Mouse (Mus musculus) cortical plate, adult 2 months (tissue): Measurements from ENCODE around the gene Sv2a. TPM values are rescaled to one million over a fixed set of nuclear protein-coding genes. Genes with fewer than 3 reads are reported as not detected.
"Not testable (repeated sequence)": the region's sequence is repeated elsewhere in the genome, so short reads cannot be mapped to it uniquely, and the experiment has no call there.

Experiments
- H3K27ac ChIP-seq: fragments of 200-500 bp; 2 replicates; pipeline ENCODE4 v1.5.1; 2012; ENCODE audit warnings: low read length, control low read depth, inconsistent platforms; ENCODE audit not compliant: insufficient read depth
- H3K4me1 ChIP-seq: fragments of 200-500 bp; 2 replicates; pipeline ENCODE4 v1.6.1; 2011; ENCODE audit warnings: low read length; ENCODE audit not compliant: control insufficient read depth, insufficient read depth
- H3K4me3 ChIP-seq: fragments of 200-500 bp; 2 replicates; pipeline ENCODE4 v1.5.1; 2011; ENCODE audit warnings: mild to moderate bottlenecking, low read length, control low read depth; ENCODE audit not compliant: insufficient read depth
- CTCF ChIP-seq: fragments of 200-500 bp; IDR thresholded peaks from 2 replicates; pipeline ENCODE4 v1.5.1; 2011; ENCODE audit warnings: mild to moderate bottlenecking, control low read depth, low read length; ENCODE audit not compliant: insufficient read depth; ENCODE audit errors: extremely low read depth
- POLR2A ChIP-seq: fragments of 200-500 bp; IDR thresholded peaks from 2 replicates; pipeline ENCODE4 v1.6.1; 2011; ENCODE audit warnings: mild to moderate bottlenecking, low read length, control low read depth; ENCODE audit not compliant: insufficient read depth; ENCODE audit errors: extremely low read depth
- polyA plus RNA-seq: library from polyadenylated mRNA; depleted of rRNA; stranded (reverse); fragments of >200 nt; gene quantifications from 2 replicates; pipeline ENCODE4 v1.2.3, GENCODE M21; 2012

Sv2a gene
- polyA plus RNA-seq, 1 experiment: 279 TPM

- no peak overlapping the region for H3K27ac ChIP-seq
- TF ChIP-seq POLR2A (no peak), CTCF (no peak)
- no peak overlapping the region for H3K4me3 ChIP-seq
- H3K4me1 ChIP-seq: peaks cover 3% of the 10 kb centered on the region; the same call in 1 of the 2 replicates
Observed at GRCm38 (mm10) chr3:96192977-96193376, 12.0 kb downstream of the Sv2a start.

DNA sequence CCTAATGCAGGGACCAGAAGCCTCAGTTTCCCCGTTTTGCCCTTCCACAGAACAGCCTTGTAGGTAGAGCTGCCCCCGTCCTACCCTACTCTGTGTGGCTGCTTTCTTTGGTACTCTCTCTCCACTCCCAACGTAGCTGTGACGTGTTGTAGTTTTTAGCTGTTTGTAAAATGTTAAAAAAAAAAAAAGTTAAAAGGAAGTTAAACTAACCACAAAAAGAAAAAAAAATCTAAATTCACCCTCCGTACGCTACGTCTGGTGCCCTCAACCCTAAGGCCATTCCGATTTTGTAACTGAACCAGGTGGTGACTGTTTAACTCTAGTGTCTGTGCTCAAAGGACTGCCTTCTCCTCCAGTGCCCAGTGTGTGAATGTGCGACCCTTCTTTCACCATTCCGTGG is 14.0 kb downstream of the Sv2a start:
- Histone ChIP-seq H3K27ac (no peak overlapping the region), H3K4me1 (peaks cover 3% of the 10 kb centered on the region; the same call in 1 of the 2 replicates), H3K4me3 (no peak overlapping the region)
- no peak for TF ChIP-seq POLR2A
- TF ChIP-seq CTCF: no peak

DNA sequence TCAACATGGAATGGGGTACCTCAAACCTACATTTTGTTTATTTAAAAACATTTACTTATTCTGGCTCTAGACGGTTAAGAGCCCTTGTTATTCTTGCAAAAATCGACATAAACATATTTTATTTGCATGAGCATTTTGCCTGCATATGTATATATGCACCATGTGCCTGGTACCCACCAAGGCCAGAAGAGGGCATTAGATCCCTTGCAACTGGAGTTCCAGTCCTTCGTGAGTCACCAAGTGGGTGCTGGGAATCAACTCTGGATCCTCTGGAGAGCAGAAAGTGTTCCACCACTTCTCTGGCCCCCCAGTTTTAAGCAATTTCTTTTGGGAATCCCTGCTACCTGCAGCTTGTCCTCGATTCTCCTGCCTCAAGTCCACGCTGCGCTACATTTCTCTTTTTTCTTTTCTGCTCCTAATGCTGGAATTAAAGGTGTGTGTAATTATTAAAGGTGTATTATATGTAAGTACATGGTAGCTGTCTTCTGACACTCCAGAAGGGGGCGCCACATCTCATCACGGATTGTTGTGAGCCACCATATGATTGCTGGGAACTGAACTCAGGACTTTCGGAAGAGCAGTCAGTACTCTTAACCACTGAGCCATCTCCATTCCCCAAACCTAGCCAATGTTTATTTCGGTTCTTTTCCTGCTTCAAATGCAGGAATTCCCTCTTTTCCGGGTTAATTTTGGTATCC is 14.8 kb downstream of the Sv2a start:
- H3K27ac ChIP-seq: no peak overlapping the region
- no peak overlapping the region for H3K4me3 ChIP-seq
- H3K4me1 ChIP-seq: peaks cover 3% of the 10 kb centered on the region; the same call in 1 of the 2 replicates
- TF ChIP-seq POLR2A: no peak
- TF ChIP-seq CTCF: 0 out of 2 replicates have a peak, but pooled peaks have one; percentile 18

DNA sequence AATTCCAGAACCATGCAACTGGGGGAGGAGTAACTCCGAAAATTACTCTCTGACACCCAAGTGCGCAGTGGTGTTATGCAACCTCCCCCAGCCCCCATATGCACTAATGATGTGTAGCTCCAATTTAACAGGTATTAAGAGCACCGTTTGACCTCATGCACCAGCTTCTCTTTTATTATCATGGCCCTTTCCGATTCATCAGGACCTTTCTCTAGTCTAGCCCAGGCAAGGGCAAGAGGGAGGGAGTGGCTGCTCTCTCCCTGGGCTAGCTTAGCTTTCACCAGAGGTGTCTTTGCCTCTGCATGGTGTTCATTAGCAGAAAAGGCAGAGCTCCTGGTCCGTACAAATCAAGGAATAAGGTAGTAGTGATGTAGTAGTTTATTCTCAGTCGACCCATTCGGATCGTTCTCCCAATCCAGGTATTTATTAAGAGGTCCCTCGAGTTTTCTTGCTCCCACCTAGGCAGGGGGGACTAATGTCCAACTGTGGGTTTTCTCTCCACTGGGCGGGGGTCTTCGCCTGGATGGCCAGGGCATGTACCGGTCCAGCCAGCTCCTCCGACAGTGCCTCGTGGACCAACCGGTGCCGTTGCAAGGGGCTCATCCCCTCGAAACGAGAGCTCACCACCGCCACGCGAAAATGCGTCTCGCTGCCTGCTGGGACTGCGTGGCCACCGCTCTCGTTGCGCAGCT is 15.6 kb downstream of the Sv2a start:
- H3K4me1 ChIP-seq: peaks cover 3% of the 10 kb centered on the region; the same call in 1 of the 2 replicates
- TF ChIP-seq POLR2A: no peak
- TF ChIP-seq CTCF: no peak
- peak overlapping the region; percentile 92 for H3K27ac ChIP-seq
- peak overlapping the region; percentile 52 for H3K4me3 ChIP-seq

- Histone ChIP-seq H3K4me1 (peaks cover 3% of the 10 kb centered on the region; the same call in 1 of the 2 replicates), H3K27ac (peak overlapping the region; percentile 92), H3K4me3 (peak overlapping the region; percentile 52)
- no peak for TF ChIP-seq CTCF
- peak; percentile 97 for TF ChIP-seq POLR2A
Observed at GRCm38 (mm10) chr3:96197129-96197749, 16.3 kb downstream of the Sv2a start.

DNA sequence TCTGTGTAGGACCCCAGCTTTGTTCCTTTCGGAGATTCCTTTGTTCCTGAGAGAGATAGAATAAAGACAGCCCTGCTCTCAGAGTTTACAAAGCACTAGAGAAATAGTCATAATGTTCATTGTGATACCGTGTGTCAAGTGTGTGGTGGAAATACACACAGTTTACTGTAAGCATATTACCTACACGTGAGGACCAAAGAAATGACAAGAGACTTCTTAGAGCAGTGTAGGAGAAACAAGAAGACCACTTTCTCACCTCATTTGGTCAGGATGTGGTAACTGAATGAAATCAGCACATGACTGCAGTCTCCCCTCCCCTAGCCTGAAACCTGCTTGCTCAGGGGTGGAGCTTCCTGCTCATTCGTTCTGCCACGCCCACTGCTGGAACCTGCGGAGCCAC is 17.2 kb downstream of the Sv2a start:
- H3K27ac ChIP-seq: no peak overlapping the region

GRCm38 (mm10) chr3:96198601-96199251 is 17.8 kb downstream of the Sv2a start:
- not testable (repeated sequence) for H3K4me1 ChIP-seq, H3K27ac ChIP-seq
- peak overlapping the region; percentile 6; the same call in 1 of the 2 replicates for H3K4me3 ChIP-seq

More for the DNA sequence above, 17.2 kb downstream of the Sv2a start:
- TF ChIP-seq CTCF (no peak), POLR2A (no peak)
- Histone ChIP-seq H3K4me3 (peak overlapping the region; percentile 6; the same call in 1 of the 2 replicates), H3K4me1 (peaks cover 3% of the 10 kb centered on the region; the same call in 1 of the 2 replicates)

DNA sequence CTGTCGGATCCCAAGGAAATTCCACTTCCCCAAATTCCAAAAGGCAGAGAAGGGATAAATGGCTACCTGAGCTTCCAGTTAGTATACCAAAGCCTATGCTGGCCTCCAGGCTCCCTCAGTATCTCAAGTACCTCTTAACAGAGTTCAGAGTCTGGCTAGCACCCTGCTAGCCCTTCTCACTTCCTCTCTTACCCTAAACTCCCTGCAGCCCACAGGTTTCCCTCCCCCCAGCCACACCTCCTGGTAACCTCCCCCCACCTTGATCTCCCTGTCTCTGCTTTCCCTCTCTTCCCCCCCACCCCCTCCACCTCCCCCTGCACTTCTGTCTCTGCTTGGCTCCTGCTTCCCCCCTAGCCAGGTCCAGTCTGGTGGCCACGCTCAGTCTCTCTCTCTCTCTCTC is 18.8 kb downstream of the Sv2a start:
- TF ChIP-seq POLR2A (no peak), CTCF (no peak)
- H3K4me1 ChIP-seq: peaks cover 3% of the 10 kb centered on the region; the same call in 1 of the 2 replicates
- H3K27ac ChIP-seq: no peak overlapping the region
- no peak overlapping the region for H3K4me3 ChIP-seq

DNA sequence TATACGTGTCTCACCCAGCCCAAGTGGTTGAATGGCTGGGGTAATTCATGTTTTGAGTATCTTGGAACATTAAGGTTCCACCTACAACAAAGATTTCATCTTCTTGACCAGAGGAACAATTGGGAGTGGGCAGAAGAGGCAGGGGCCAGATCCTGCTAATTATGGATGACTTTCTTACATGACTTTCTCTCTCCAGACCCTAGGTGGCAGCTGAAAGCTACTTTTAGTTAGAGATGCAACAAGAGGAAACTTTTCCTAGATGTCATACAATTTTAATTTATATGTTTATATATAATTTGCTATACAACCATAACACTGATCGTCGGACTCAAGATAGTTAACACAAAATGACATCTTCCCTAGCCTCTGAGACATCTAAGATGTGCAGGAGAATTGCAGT is 26.9 kb downstream of the Sv2a start:
- H3K4me1 ChIP-seq: no peaks in the 10 kb centered on the region
- TF ChIP-seq POLR2A (no peak), CTCF (no peak)
- H3K4me3 ChIP-seq: no peak overlapping the region
- H3K27ac ChIP-seq: no peak overlapping the region
